Mouse (Mus musculus): ENCODE measurements around the gene Rhof.

Rhof gene

DNA sequence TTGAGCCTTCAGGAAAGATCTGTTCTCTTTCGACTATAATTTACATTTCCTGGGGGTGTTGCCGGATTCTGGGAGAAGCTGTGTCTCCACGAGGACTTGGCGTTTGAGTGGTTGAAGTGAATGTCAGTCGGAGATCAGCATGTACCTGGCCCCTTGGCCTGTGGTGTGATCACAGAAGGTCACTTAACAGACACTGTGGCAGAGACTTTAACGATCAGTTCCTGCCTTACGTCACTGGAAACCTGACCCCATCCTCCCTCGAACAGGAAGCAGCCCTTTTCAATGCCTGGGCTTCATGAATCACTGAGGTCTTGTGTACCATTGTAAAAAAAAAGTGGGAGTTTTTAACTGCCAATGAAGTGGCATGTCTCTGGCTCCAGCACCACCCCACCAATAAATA lies 52.5 kb downstream of the Rhof start:
- CTCF ChIA-PET = no interaction called here

DNA sequence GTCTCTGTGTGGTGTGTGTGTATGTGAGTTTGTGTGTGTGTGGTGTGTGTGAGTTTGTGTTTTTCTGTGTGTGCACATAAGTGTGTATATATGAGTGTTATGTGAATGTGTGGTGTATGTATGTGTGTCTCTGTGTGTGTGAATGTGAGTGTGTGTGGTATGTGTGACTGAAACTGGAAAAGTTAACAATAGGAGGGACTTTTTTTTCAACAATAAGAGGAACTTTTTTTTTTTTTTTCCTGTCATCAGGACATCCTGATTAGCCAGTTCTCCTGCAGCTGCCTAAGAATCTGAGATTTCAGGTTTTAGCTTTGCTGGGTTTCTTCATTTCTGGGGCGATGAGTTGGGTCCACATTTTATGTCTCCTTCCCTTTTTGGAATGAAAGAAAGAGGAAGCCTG lies 52.9 kb downstream of the Rhof start:
- CTCF ChIA-PET = no interaction called here

GRCm38 (mm10) chr5:123076419-123077281 lies 55.8 kb downstream of the Rhof start:
- CTCF ChIA-PET = interaction anchor here (0.9 kb wide), 1 partner anchor 66 kb away, joined by 4 read pairs; no protein-coding TSS in a partner anchor

DNA sequence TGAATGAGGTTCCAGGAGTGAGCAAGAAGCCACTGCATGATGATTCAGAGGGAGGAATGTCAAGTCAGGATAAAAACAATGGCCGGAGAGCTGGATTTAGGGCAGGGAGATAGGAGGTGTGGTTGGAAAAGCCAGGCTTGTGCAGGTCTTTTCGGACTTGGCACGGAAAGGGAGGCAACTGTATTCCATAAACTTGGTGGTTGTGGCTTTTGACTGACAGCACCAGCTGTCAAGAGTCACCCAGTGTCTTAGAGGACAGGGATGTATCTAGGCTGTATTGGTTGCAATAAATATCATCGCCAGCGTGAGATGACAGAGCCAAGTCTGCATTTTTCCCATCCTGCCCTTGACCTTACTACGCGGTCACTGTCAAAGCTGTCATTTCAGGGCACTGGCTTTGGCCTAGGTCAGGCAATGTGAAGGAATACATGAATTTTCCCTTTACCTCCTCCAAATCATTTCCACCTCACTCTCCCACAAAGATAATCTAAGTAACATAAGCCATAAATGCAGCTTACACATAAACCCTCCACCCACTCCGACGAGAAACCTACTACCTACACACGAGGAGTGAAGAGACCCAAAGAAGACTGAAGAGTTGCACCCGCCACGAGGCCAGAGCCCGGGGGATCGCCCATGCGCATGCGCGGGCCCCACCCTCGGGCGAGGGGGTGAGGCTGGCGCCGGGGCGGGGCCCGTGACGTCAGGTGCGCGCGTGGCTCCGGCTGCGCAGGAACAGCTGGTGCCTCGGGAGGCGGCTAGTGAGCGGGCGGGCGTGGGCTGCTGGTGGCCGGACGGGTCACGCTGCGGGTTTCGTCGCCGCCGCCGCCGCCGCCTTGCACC lies 56.7 kb downstream of the Rhof start:
- CTCF ChIA-PET = no interaction called here

GRCm38 (mm10) chr5:123068714-123069113 lies 63.8 kb downstream of the Rhof start:
- CTCF ChIA-PET = interaction anchor here (0.6 to 2.7 kb wide), 2 partner anchors 63 to 81 kb away, joined by 3 to 6 read pairs; no protein-coding TSS in a partner anchor

GRCm38 (mm10) chr5:123068115-123068514 lies 64.4 kb downstream of the Rhof start, which contains the start of gene Tmem120b:
Tmem120b (plus strand) TSS chr5:123068415.
- CTCF ChIA-PET = interaction anchor here (0.6 to 2.7 kb wide), 3 partner anchors 63 to 82 kb away, joined by 3 to 6 read pairs (median 3); no protein-coding TSS in a partner anchor

DNA sequence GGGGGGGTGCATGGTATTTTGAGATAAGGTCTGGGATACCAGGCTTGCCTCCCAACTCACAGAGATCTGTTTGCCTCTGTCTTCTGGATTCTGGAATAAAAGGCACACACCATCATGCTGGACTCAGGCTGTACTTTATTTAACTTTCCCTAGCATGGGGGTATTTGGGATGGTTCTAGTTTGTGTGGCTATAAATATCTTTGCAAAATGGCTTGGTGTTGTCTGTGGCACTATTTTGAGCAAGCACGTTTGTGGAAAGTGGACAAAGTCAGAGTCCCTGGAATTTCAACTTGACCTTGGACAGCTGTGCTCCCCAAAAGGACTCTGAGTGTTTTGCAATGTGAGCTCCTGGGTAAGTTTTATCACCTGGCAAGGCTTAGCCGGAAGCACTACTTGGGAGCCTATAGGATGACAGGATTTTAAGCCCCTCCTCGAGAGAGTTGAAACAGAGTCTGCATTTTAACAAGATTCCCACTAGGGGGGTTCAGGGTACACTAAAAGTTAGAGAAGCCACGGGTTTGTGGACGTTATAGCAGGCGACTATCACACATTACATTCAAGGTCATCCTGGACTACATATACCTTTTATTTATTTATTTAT lies 65.0 kb downstream of the Rhof start:
- CTCF ChIA-PET = interaction anchor here (0.6 to 2.7 kb wide), 4 partner anchors 76 to 866 kb away, joined by 3 to 6 read pairs (median 4); no protein-coding TSS in a partner anchor

DNA sequence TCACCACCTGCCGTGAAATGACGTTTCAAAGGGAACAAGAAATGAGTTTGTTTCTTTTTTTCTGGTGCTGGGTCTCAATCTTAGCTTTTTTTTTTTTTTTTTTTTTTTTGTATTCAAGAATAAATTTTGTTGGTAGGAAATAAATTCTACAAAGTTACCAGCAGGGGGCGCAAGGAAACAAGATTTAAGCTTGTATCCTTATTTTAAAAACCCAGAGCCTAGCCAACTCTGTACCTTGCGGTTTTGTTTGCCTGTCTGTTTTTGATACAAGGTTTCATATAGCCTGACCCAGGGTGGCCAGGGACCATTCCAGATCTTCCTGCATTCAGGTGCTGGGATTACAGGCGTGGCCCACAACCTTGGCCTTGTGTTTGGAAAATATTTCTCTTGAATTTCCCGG lies 68.3 kb downstream of the Rhof start:
- CTCF ChIA-PET = interaction anchor here (0.6 to 2.1 kb wide), 6 partner anchors 46 to 399 kb away, joined by 3 to 10 read pairs (median 6); partner anchors contain the start of gene Rhof

- CTCF ChIA-PET = interaction anchor here (0.6 to 0.7 kb wide), 3 partner anchors 44 to 352 kb away, joined by 3 to 11 read pairs (median 3); no protein-coding TSS in a partner anchor
Measured at GRCm38 (mm10) chr5:123063141-123063540, 69.4 kb downstream of the Rhof start.

- CTCF ChIA-PET = interaction anchor here (0.6 to 0.9 kb wide), 2 partner anchors 136 to 139 kb away, joined by 3 to 4 read pairs; no protein-coding TSS in a partner anchor
Measured at GRCm38 (mm10) chr5:123061402-123061749, 71.1 kb downstream of the Rhof start.

GRCm38 (mm10) chr5:123060706-123061401 lies 71.6 kb downstream of the Rhof start:
- CTCF ChIA-PET = interaction anchor here (0.5 to 1.5 kb wide), 6 partner anchors 72 to 666 kb away, joined by 3 to 6 read pairs (median 4); no protein-coding TSS in a partner anchor

DNA sequence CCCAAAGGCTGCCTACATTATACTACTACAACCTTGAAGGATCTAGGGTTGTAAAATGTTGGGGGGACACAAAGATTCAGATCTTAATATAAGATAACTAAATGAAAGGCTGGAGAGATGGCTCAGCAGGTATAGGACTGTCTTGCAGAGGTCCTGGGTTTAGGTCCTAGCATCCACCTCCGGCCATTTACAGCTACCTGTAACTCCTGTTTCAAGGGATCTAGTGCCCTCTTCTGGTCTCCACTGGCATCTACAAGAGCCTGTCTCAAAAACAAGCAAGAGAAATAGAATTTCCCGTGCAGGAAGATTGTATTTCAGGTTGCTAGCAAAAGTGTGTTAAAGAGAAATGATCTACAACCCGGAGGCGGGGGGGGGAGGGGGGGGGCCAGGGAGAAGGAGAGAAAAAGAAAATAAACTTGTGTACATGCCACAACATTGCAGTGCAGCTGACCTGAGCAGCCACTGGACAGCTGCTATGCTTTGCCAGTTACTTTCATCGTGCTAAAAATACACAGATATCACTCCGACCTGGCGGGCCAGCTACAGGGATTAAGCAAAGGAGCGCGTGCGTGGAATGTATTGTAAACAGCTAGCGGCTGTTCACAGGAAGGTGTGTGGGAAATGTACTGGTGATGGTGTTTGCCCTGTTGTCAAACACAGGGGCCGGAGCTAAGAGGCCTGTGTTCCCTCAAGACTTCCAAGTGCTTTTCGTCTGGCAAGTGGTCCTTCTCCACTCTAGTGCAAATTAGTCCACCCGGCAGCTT lies 72.6 kb downstream of the Rhof start:
- CTCF ChIA-PET = interaction anchor here (0.5 to 1.5 kb wide), 8 partner anchors 20 to 666 kb away, joined by 3 to 6 read pairs (median 4); no protein-coding TSS in a partner anchor

GRCm38 (mm10) chr5:123058251-123059102 lies 74.0 kb downstream of the Rhof start:
- CTCF ChIA-PET = interaction anchor here (0.7 to 1.3 kb wide), 2 partner anchors 74 to 107 kb away, joined by 3 to 4 read pairs; partner anchors contain the start of gene Rhof

- CTCF ChIA-PET = interaction anchor here (0.5 to 1.3 kb wide), 5 partner anchors 11 to 75 kb away, joined by 3 to 12 read pairs (median 4); partner anchors contain the start of genes Morn3 and Rhof
Measured at GRCm38 (mm10) chr5:123057366-123058250, 74.9 kb downstream of the Rhof start.

Data from spleen, embryonic (tissue).